Mouse (Mus musculus): ENCODE measurements around the gene Ccdc189. TPM values are rescaled to one million over a fixed set of nuclear protein-coding genes. Genes with fewer than 3 reads are reported as not detected.
"Not testable (repeated sequence)": the region's sequence is repeated elsewhere in the genome, so short reads cannot be mapped to it uniquely, and the experiment has no call there.

Ccdc189 gene
- total RNA-seq (2021) = 10 to 100 TPM; 10.5 to 11.2 TPM
- long read RNA-seq, partial matches to known transcripts = 0 of 6 reads
- long read RNA-seq, other reads (novel, unspliced or antisense) = 2 of 6 reads

GRCm38 (mm10) chr7:127588011-127588871 is at the start of gene Ccdc189, which contains the start of gene Rnf40:
Gene Ccdc189 (minus strand): TSS chr7:127588595.
Gene Rnf40 (plus strand): TSS chr7:127588767.
- DNase-seq (ENCODE audit: low spot score in 2 of 2) = peak; percentile 89 to 91

GRCm38 (mm10) chr7:127636963-127637362 is 48.6 kb upstream of the Ccdc189 start:
- peak; percentile 75 to 84 for DNase-seq (ENCODE audit: low spot score in 2 of 2)

- no peak for DNase-seq (ENCODE audit: low spot score in 2 of 2)
Measured at GRCm38 (mm10) chr7:127631416-127631815, 43.0 kb upstream of the Ccdc189 start.

- no peak for DNase-seq (ENCODE audit: low spot score in 2 of 2)
Measured at GRCm38 (mm10) chr7:127628646-127629045, 40.3 kb upstream of the Ccdc189 start.

- no peak for DNase-seq (ENCODE audit: low spot score in 2 of 2)
Measured at GRCm38 (mm10) chr7:127626471-127626870, 38.1 kb upstream of the Ccdc189 start.

GRCm38 (mm10) chr7:127626039-127626438 is 37.6 kb upstream of the Ccdc189 start:
- no peak for DNase-seq (ENCODE audit: low spot score in 2 of 2)

- not testable (repeated sequence) for DNase-seq (ENCODE audit: low spot score in 2 of 2)
Measured at GRCm38 (mm10) chr7:127618402-127618801, 30.0 kb upstream of the Ccdc189 start.

- DNase-seq (ENCODE audit: low spot score in 2 of 2) = no peak
Measured at GRCm38 (mm10) chr7:127617962-127618361, 29.6 kb upstream of the Ccdc189 start.

- DNase-seq (ENCODE audit: low spot score in 2 of 2) = no peak
Measured at GRCm38 (mm10) chr7:127616881-127617280, 28.5 kb upstream of the Ccdc189 start.

GRCm38 (mm10) chr7:127616336-127616735 is 27.9 kb upstream of the Ccdc189 start:
- DNase-seq (ENCODE audit: low spot score in 2 of 2) = no peak

GRCm38 (mm10) chr7:127614891-127615843 is 26.8 kb upstream of the Ccdc189 start, which contains the start of gene Zfp629:
Gene Zfp629 (minus strand): TSS chr7:127615797.
- DNase-seq (ENCODE audit: low spot score in 2 of 2) = peak; percentile 85

- DNase-seq (ENCODE audit: low spot score in 2 of 2) = peak; percentile 41 to 52
Measured at GRCm38 (mm10) chr7:127614511-127614890, 26.1 kb upstream of the Ccdc189 start.

- DNase-seq (ENCODE audit: low spot score in 2 of 2) = no peak
Measured at GRCm38 (mm10) chr7:127614091-127614490, 25.7 kb upstream of the Ccdc189 start.

GRCm38 (mm10) chr7:127613501-127613900 is 25.1 kb upstream of the Ccdc189 start:
- no peak for DNase-seq (ENCODE audit: low spot score in 2 of 2)

- DNase-seq (ENCODE audit: low spot score in 2 of 2) = no peak
Measured at GRCm38 (mm10) chr7:127611561-127611960, 23.2 kb upstream of the Ccdc189 start.

- DNase-seq (ENCODE audit: low spot score in 2 of 2) = no peak
Measured at GRCm38 (mm10) chr7:127611011-127611410, 22.6 kb upstream of the Ccdc189 start.

- no peak for DNase-seq (ENCODE audit: low spot score in 2 of 2)
Measured at GRCm38 (mm10) chr7:127607150-127607549, 18.8 kb upstream of the Ccdc189 start.

- DNase-seq (ENCODE audit: low spot score in 2 of 2) = no peak
Measured at GRCm38 (mm10) chr7:127604256-127604655, 15.9 kb upstream of the Ccdc189 start.

GRCm38 (mm10) chr7:127602903-127603302 is 14.5 kb upstream of the Ccdc189 start:
- DNase-seq (ENCODE audit: low spot score in 2 of 2) = no peak

GRCm38 (mm10) chr7:127601735-127602134 is 13.3 kb upstream of the Ccdc189 start:
- no peak for DNase-seq (ENCODE audit: low spot score in 2 of 2)

GRCm38 (mm10) chr7:127600612-127601011 is 12.2 kb upstream of the Ccdc189 start:
- no peak for DNase-seq (ENCODE audit: low spot score in 2 of 2)

All from layer of hippocampus, postnatal 10 days (tissue).